Mouse (Mus musculus) hindbrain, embryonic 10.5 days (tissue): ENCODE measurements around the gene Ctsa. TPM values are rescaled to one million over a fixed set of nuclear protein-coding genes. Genes with fewer than 3 reads are reported as not detected.

Experiments used
- DNase-seq: peaks from one replicate; pipeline ENCODE4 v3.0.0-alpha.2; 2017; ENCODE audit warnings: low spot score
- H3K27ac ChIP-seq: fragments of 300-500 bp; sonication (generic); 2 replicates; pipeline ENCODE4 v1.5.1; 2016; ENCODE audit warnings: mild to moderate bottlenecking, moderate library complexity
- H3K27me3 ChIP-seq: fragments of 300-500 bp; sonication (generic); 2 replicates; pipeline ENCODE4 v1.6.1; 2016; ENCODE audit warnings: mild to moderate bottlenecking; ENCODE audit not compliant: poor library complexity, insufficient read depth, severe bottlenecking
- H3K36me3 ChIP-seq: fragments of 300-500 bp; sonication (generic); 2 replicates; pipeline ENCODE4 v1.6.1; 2016; ENCODE audit warnings: mild to moderate bottlenecking, moderate library complexity
- H3K4me1 ChIP-seq: fragments of 300-500 bp; sonication (generic); replicated peaks from 2 replicates; pipeline ENCODE4 v1.6.1; 2016; ENCODE audit warnings: mild to moderate bottlenecking
- H3K4me3 ChIP-seq: fragments of 300-500 bp; sonication (generic); 2 replicates; pipeline ENCODE4 v1.5.1; 2016; ENCODE audit warnings: mild to moderate bottlenecking, moderate library complexity
- H3K9me3 ChIP-seq: fragments of 300-500 bp; sonication (generic); 2 replicates; pipeline ENCODE4 v1.6.1; 2016; ENCODE audit warnings: mild to moderate bottlenecking, moderate library complexity
- WGBS: fragments of 180-500 bp; shearing (Covaris S2); methylation state at CpG from one replicate; pipeline ENCODE4 v1.1.7; 2016; 5-methylcytosine and 5-hydroxymethylcytosine counted together
- polyA plus RNA-seq: library from polyadenylated mRNA; unstranded; fragments of >200 nt; fragmentation: Nextera tagmentation; extraction: Ambion mirVana; gene quantifications from 2 replicates; pipeline ENCODE4 v1.2.1, GENCODE M21; 2016

The Ctsa gene
- 98.2 and 104 TPM in 2 replicates for polyA plus RNA-seq

DNA sequence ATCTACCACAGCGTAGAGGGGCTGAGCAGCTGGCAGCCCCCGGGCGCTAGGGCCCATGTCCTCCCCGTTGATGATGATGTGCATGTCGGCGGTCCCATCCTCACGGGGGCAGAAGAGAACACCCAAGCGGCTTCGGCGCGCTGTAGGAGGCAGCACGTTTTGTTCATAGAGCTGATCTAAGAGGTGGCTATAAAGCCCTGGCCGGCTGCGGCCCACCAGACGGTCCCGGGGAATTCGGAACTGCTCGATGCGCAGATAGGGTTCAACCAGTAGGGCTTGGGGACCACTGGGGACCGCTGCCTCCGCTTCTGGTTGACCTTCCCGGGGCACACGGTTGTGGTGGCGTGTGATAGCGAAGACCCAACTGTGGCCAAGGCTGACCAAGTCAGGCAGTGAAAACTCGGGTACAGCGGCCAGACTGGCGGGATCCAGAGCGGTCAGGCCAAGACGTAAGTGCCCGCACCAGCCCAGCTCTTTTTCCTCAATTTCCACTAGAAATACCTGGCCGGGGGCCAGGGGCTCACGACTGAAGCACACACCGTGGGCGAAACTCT is at the start of gene Ctsa:
Gene Ctsa, plus strand, starts transcription at position 126 of the 554 bp plus-strand sequence.
- Histone ChIP-seq H3K4me1 (peaks cover 31% of the 10 kb centered on the region), H3K36me3 (peaks cover 38% of the 10 kb centered on the region), H3K4me3 (peak within 1 kb of the TSS; percentile 81), H3K27me3 (no peaks in the 10 kb centered on the region), H3K9me3 (no peaks in the 10 kb centered on the region), H3K27ac (peak within 1 kb of the TSS; percentile 92)
- peak; percentile 69 for DNase-seq
- 1% methylated on average over 35 of the region's 35 CpGs for WGBS

DNA sequence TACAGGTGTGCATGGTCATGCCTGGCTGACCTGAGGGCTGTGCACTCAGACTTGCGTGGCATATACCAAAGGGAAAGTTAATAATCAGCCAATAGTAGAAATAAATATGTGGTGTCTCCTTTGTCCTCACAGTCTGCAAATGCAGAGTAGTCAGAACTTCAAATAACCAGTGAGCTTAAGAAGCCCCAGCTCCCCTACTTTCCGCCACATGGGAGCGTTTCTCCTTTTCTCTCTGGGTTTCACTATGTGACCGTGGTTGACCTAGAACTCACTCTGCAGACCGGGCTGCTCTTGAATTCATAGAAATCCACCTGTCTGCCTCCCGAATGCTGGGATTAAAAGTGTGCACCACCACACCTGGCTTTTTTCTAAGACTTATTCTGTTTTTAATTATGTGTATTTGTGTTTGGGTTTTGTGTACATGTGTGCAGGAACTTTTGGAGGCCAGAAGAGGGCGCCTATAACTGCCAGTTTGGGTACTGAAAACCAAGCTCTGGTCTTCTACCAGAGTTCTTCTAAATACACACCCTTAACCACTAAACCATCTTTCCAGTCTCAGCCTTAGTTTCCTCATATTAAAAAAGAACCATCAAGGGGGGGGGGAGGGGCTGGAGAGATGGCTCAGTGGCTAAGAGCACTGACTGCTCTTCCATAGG is 48.6 kb upstream of the Ctsa start:
- Histone ChIP-seq H3K9me3 (no peaks in the 10 kb centered on the region), H3K4me3 (no peak overlapping the region), H3K4me1 (peaks cover 35% of the 10 kb centered on the region), H3K36me3 (peaks cover 8% of the 10 kb centered on the region), H3K27me3 (peaks cover 7% of the 10 kb centered on the region; the same call in 1 of the 2 replicates), H3K27ac (no peak overlapping the region)
- 77% methylated on average over 7 of the region's 7 CpGs for WGBS
- no peak for DNase-seq

DNA sequence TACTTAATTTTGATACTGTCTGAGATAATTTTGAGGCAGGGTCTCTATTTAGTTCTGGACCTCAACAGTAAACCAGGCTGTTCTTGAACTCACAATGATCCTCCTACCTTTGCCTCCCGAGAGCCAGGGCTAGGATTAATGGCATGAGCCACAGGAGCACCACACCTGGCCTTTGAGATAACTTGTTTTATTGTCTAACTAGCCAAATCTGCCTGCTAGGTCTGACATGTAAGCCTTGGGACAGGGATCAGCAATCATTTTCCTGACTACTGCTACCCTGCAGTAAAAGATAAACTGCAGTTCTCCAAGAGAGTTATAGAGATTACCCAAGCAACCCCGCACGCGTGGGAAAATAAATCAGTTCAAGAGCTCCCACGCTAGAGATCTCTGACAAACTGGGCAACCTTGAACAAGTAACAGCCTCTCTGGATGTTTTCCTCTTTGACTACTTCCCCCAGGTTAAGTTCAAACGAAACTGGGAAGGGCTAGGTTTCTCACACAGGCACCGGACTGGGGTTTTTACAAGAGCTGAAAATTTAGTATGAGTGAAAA is 47.7 kb upstream of the Ctsa start:
- H3K4me1 ChIP-seq = peaks cover 35% of the 10 kb centered on the region
- H3K4me3 ChIP-seq = peak overlapping the region; percentile 79
- H3K36me3 ChIP-seq = peaks cover 13% of the 10 kb centered on the region
- WGBS = 26% methylated on average over 7 of the region's 7 CpGs
- peak overlapping the region; percentile 89; the same call in 1 of the 2 replicates for H3K27ac ChIP-seq
- peaks cover 7% of the 10 kb centered on the region; the same call in 1 of the 2 replicates for H3K27me3 ChIP-seq
- no peak for DNase-seq
- no peaks in the 10 kb centered on the region for H3K9me3 ChIP-seq

DNA sequence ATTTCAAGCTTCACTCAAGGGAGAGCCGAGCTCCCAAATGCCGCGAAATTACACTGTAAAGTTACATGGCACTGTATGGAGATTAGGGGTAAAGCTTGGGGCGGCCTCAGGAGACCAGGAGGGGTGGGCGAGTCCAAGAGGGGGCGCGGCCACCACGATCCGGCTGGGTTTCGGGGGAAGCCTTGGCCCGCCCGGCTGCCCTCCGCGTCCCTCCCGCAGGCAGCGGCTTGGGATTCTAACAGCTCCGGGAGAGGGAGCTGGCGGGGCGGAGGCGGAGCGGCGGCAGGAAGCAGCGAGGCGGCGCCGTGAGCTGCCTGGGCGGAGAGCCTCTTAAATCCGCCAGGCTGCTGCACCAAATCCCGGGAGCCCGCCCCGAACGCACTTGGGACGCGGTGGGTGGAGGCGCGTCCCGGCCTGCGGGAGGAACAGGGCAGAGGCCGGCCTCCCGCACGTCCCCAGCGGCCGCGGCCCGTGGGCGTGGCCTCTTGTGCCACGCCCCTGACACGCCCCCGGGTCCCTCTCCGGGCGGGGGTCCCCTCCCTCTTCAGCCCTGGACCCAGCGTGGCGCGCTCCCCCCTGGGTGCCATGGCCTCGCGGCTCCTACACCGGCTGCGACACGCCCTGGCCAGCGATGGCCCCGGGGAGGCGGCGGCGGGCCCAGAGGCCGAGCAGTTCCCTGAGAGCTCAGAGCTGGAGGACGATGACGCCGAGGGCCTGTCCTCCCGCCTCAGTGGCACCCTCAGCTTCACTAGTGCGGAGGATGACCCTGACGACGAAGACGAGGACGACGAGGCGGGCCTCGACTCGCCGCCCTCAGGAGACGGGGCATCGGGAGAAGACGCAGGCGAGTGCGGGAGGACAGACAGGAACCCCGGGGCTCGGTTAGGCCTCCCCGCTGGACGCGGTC is 46.9 kb upstream of the Ctsa start, which contains the start of gene Snx21:
Gene Snx21, plus strand, starts transcription at position 343 of the 907 bp plus-strand sequence.
- Histone ChIP-seq H3K4me3 (peak within 1 kb of the TSS; percentile 79), H3K4me1 (peaks cover 35% of the 10 kb centered on the region), H3K9me3 (no peaks in the 10 kb centered on the region), H3K27ac (peak within 1 kb of the TSS; percentile 89), H3K27me3 (peaks cover 7% of the 10 kb centered on the region; the same call in 1 of the 2 replicates), H3K36me3 (peaks cover 21% of the 10 kb centered on the region)
- DNase-seq = peak; percentile 87
- WGBS = under 1% methylated on average over 87 of the region's 89 CpGs

DNA sequence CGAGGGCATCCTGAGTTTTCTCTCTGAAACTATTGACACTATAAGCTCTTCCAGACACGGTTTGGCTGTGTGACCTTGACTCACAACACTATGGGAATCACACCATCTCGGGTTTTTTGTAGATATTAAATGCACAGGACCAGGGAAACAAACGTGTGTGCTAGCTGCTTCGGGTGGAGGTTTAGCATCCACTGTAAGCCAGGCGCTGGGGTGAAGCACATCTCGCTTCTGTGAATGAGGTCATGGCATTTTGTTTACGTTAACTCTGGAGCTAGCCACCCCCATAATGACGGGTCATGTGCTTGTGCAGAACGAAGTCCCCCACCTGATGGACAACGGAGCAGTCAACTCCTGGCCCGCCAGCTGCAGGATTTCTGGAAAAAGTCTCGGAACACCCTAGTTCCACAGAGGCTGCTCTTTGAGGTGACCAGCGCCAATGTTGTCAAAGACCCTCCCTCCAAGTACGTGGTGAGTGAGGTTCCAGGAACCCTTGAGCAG is 46.2 kb upstream of the Ctsa start:
- WGBS = 8% methylated on average over 15 of the region's 15 CpGs
- H3K4me3 ChIP-seq = peak overlapping the region; percentile 79
- DNase-seq = no peak

DNA sequence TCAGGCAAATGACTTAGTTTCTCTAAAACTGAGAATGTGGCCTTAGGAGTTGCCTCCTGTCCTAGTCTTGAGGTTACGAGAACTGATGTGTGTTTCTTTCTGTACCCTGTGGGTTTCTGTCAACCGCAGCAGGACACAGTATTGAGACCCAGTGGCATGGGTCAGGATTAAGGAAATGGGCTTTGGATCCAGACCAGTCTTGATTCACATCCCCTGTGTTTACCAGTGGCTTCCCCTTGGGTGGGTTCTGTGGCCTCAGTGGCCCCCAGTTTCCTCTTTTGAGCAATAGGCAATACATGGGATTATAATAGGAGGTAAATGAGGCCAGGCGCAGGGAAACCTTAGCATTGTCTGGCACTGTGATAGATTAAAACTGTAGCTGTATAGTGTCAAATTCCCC is 45.6 kb upstream of the Ctsa start:
- Histone ChIP-seq H3K36me3 (peaks cover 34% of the 10 kb centered on the region), H3K4me1 (peaks cover 35% of the 10 kb centered on the region), H3K27ac (no peak overlapping the region), H3K4me3 (peak overlapping the region; percentile 79), H3K9me3 (no peaks in the 10 kb centered on the region), H3K27me3 (peaks cover 7% of the 10 kb centered on the region; the same call in 1 of the 2 replicates)
- WGBS = 86% methylated on average over 3 of the region's 3 CpGs
- DNase-seq = no peak

More for the DNA sequence above, 46.2 kb upstream of the Ctsa start:
- H3K27ac ChIP-seq = peak overlapping the region; percentile 89
- peaks cover 28% of the 10 kb centered on the region for H3K36me3 ChIP-seq
- no peaks in the 10 kb centered on the region for H3K9me3 ChIP-seq
- H3K4me1 ChIP-seq = peaks cover 35% of the 10 kb centered on the region
- H3K27me3 ChIP-seq = peaks cover 7% of the 10 kb centered on the region; the same call in 1 of the 2 replicates

DNA sequence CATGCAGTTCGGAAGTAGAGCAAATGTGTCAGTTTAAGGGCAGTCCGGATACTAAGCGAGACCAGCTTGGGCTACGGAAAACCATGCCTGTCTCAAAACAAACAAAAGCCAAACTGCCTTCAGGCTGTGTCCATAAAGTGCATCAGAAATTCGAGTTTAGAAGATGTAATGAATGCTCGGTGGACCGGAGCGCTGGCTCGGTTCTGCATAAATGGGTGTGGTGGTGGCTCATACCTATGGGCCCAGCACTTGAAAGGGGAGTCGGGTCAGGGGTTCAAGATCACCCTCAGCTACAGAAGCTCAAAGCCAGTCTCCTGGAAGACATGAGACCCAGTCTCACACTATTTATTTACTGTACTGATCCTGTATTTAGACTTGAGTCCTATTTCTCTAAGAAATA is 44.9 kb upstream of the Ctsa start:
- no peaks in the 10 kb centered on the region for H3K9me3 ChIP-seq
- 86% methylated on average over 10 of the region's 10 CpGs for WGBS
- H3K4me3 ChIP-seq = no peak overlapping the region
- no peak for DNase-seq
- peaks cover 35% of the 10 kb centered on the region for H3K4me1 ChIP-seq
- H3K27ac ChIP-seq = no peak overlapping the region
- peaks cover 7% of the 10 kb centered on the region; the same call in 1 of the 2 replicates for H3K27me3 ChIP-seq
- H3K36me3 ChIP-seq = peaks cover 41% of the 10 kb centered on the region

DNA sequence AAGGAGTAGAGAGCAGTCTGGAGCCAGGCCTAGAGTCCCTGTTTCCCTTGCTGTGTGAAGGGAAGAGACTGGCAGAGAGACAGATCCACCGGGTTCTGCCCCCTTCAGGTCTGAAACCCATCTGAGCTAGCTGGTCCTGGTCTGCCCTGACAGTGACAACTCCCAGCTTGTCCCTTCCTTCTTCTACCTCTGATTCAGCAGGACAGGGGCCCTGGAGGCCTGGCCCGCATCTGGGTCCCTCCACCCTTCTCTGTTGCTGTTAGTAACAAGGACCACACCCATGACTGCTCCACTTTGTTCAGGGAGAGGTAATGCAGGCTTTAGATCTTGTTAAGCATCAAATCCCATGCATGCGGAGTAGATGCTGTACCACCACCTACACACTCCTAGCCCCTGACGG is 44.3 kb upstream of the Ctsa start:
- no peak overlapping the region for H3K27ac ChIP-seq
- DNase-seq = no peak
- 70% methylated on average over 4 of the region's 4 CpGs for WGBS
- H3K36me3 ChIP-seq = peaks cover 47% of the 10 kb centered on the region
- peaks cover 35% of the 10 kb centered on the region for H3K4me1 ChIP-seq
- no peak overlapping the region for H3K4me3 ChIP-seq
- peaks cover 7% of the 10 kb centered on the region; the same call in 1 of the 2 replicates for H3K27me3 ChIP-seq
- H3K9me3 ChIP-seq = no peaks in the 10 kb centered on the region

DNA sequence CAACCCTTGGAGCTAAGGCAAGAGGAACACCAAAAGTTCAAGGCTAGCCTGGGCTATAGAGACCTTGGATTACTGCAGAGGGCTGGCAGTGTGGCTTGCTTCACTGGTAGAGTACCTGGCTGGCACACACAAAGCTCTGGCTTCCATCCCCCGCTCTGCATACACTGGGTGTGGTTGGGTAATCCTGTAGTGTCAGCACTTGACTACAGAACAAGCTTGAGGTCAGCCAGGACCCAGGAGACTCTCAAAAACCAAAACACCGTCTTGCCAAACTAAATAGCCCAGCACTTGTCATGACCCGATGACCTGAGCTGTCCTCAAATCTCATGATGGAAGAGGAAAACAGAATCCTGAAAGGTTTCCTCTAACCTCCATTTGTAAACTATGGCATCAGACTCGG is 42.2 kb upstream of the Ctsa start:
- H3K9me3 ChIP-seq = no peaks in the 10 kb centered on the region
- peaks cover 26% of the 10 kb centered on the region for H3K4me1 ChIP-seq
- no peak for DNase-seq
- H3K27ac ChIP-seq = no peak overlapping the region
- no peak overlapping the region for H3K4me3 ChIP-seq
- 83% methylated on average over 4 of the region's 4 CpGs for WGBS
- peaks cover 7% of the 10 kb centered on the region; the same call in 1 of the 2 replicates for H3K27me3 ChIP-seq
- peaks cover 65% of the 10 kb centered on the region for H3K36me3 ChIP-seq

DNA sequence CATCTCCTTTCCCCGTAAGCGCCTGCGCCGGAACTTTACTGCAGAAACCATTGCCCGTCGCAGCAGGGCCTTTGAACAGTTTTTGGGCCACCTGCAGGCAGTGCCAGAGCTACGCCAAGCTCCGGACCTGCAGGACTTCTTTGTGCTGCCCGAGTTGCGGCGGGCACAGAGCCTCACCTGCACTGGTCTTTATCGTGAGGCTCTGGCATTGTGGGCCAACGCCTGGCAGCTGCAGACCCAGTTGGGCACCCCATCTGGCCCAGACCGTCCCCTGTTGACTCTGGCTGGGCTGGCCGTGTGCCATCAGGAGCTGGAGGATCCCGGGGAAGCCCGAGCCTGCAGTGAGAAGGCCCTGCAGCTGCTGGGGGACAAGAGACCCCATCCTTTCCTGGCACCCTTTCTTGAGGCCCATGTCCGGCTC is 40.8 kb upstream of the Ctsa start:
- Histone ChIP-seq H3K4me3 (no peak overlapping the region), H3K27ac (no peak overlapping the region), H3K9me3 (no peaks in the 10 kb centered on the region), H3K4me1 (peaks cover 12% of the 10 kb centered on the region), H3K27me3 (peaks cover 4% of the 10 kb centered on the region; the same call in 1 of the 2 replicates), H3K36me3 (peaks cover 79% of the 10 kb centered on the region)
- no peak for DNase-seq
- 92% methylated on average over 18 of the region's 18 CpGs for WGBS

DNA sequence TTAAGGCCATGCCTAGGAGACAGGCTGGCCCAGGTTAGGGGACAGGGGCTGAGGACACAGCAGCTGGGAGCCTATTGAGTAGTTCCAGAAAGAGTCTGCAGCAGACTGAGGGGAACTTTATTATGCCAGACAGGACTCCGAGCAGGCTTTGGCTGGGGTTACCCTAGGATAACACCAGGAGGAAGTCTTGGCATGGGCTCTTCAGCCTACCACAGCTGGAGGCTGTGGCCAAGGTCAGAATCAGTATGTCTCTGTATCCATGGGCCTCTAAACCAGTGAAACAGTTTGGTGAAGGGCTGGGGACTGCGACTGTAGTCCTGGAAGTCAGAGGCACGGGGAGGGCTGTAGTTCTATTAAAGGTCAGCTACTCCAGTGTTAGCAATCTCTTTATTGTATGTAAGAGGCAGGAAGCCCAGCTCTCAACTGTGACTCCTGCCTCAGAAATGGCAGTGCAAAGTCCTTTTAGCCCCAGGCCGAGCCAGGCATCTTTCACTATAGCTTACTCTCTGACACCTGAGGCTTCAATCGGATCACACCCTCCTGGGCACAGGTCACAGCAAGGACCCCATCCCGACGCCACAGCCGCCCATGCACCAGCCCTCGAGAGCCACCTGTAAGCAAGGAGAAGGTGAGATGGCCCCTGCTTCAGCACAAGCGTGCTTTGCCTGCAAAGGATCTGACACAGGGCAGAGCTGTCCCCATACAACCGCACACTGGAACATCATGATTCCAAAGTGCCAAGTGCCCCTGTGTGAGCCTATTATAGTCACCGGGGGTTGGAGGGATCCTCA is 40.1 kb upstream of the Ctsa start:
- H3K36me3 ChIP-seq = peaks cover 84% of the 10 kb centered on the region
- no peak for DNase-seq
- WGBS = 93% methylated on average over 12 of the region's 12 CpGs

More for the DNA sequence above, 40.1 kb upstream of the Ctsa start:
- Histone ChIP-seq H3K27ac (no peak overlapping the region), H3K4me1 (peaks cover 10% of the 10 kb centered on the region), H3K27me3 (no peaks in the 10 kb centered on the region), H3K4me3 (no peak overlapping the region), H3K9me3 (no peaks in the 10 kb centered on the region)
